35 mouse cellular contexts compared by ENCODE assay signal in genomic region chr5:120733696-120734095, GRCm38 (mm10). TPM values are rescaled to one million over a fixed set of nuclear protein-coding genes. Genes with fewer than 3 reads are reported as not detected.
"Had no signal": no experiment of that assay in that cellular context is flagged by ENCODE, and none has a peak within 500 bp of the region (broad histone marks: within the 10 kb centered on the region; RNA-seq: fewer than 3 reads in every experiment).

No protein-coding gene starts in this region.

- H3K9ac ChIP-seq: heart, embryonic 12.5 days; hindbrain, embryonic 13.5 days; hindbrain, embryonic 15.5 days; limb, embryonic 13.5 days; limb, embryonic 15.5 days; liver, embryonic 12.5 days; liver, embryonic 14.5 days had no signal

- DNase-seq: gastrocnemius, postnatal 14 days; gastrocnemius, postnatal 36 days; heart, adult 11 months; heart, postnatal 10 days; heart, postnatal 36 days; kidney, adult 11 months; kidney, adult 2 months; kidney, adult 9 months; kidney, postnatal 14 days; kidney, postnatal 36 days; layer of hippocampus, adult 9-11 months; layer of hippocampus, postnatal 36 days; left cerebral cortex, postnatal 4 days; lung, adult 18-20 months had no signal

- H3K27ac ChIP-seq: heart, embryonic 10.5 days; hindbrain, embryonic 13.5 days; hindbrain, embryonic 15.5 days; hindbrain, postnatal 0 days; kidney, postnatal 0 days; limb, embryonic 13.5 days; limb, embryonic 15.5 days; liver, embryonic 12.5 days; liver, embryonic 14.5 days had no signal

- H3K36me3 ChIP-seq: heart, embryonic 10.5 days; heart, embryonic 12.5 days; hindbrain, embryonic 13.5 days; hindbrain, embryonic 15.5 days; limb, embryonic 13.5 days; limb, embryonic 15.5 days; liver, embryonic 12.5 days had no signal

- H3K9me3 ChIP-seq: heart, embryonic 10.5 days; heart, embryonic 12.5 days; hindbrain, embryonic 13.5 days; hindbrain, embryonic 15.5 days; limb, embryonic 13.5 days; limb, embryonic 15.5 days; liver, embryonic 12.5 days had no signal

- H3K4me1 ChIP-seq: heart, embryonic 10.5 days; heart, embryonic 12.5 days; limb, embryonic 13.5 days; limb, embryonic 15.5 days; liver, embryonic 12.5 days had no signal

- H3K4me3 ChIP-seq: heart, embryonic 10.5 days; heart, embryonic 12.5 days; hindbrain, embryonic 13.5 days; hindbrain, embryonic 15.5 days; limb, embryonic 13.5 days; limb, embryonic 15.5 days; liver, embryonic 12.5 days had no signal

- H3K4me2 ChIP-seq: heart, embryonic 12.5 days; hindbrain, embryonic 13.5 days; hindbrain, embryonic 15.5 days; limb, embryonic 13.5 days; limb, embryonic 15.5 days; liver, embryonic 12.5 days had no signal

- ATAC-seq: intestine, embryonic 16.5 days; liver, embryonic 12.5 days had no signal

- H3K27me3 ChIP-seq: hindbrain, embryonic 15.5 days had no signal

RNA-seq across cellular contexts. Expression of gene Oas2, which starts 16.0 kb away (rescaled TPM):
- total RNA-seq: left cerebral cortex, postnatal 4 days had no signal
- polyA plus RNA-seq: heart, embryonic 10.5 days; hindbrain, embryonic 11.5 days had no signal

RNA-seq across cellular contexts. Expression of gene Dtx1, which starts 22.0 kb away (rescaled TPM):
- total RNA-seq: hematopoietic stem cell, adult 5-6 weeks had no signal
- polyA plus RNA-seq: liver, embryonic 16.5 days had no signal

RNA-seq across cellular contexts. Expression of gene Oas3, which starts 43.8 kb away (rescaled TPM):
- total RNA-seq: gastrocnemius, adult 18-20 months; gastrocnemius, adult 8-10 months; gastrocnemius, postnatal 14 days; gastrocnemius, postnatal 36 days; layer of hippocampus, adult 18-20 months; layer of hippocampus, postnatal 14 days; layer of hippocampus, postnatal 36 days; left cerebral cortex, adult 18-20 months; left cerebral cortex, adult 8-10 months; left cerebral cortex, postnatal 25 days had no signal
